ENCODE assay signal across 13 mouse cellular contexts in genomic region chr2:168104375-168105144, GRCm38 (mm10). TPM values are rescaled to one million over a fixed set of nuclear protein-coding genes. Genes with fewer than 3 reads are reported as not detected.
DNase-seq lines count a peak whose midpoint lies in the region; ATAC-seq and TF ChIP-seq lines count a peak whose summit lies in the region.
"Had no signal": no experiment of that assay in that cellular context is flagged by ENCODE, and none has a peak within 500 bp of the region (broad histone marks: within the 10 kb centered on the region; RNA-seq: fewer than 3 reads in every experiment).

No protein-coding gene starts in this region.

- peaks cover 19% of the 10 kb centered on the region for H3K4me1 ChIP-seq in neural tube, embryonic 13.5 days (replicated peaks)
- peaks cover 10% of the 10 kb centered on the region for H3K4me1 ChIP-seq in neural tube, embryonic 15.5 days
- H3K4me1 ChIP-seq in kidney, postnatal 0 days (replicated peaks; ENCODE audit: insufficient read depth, low read length) = no peaks in the 10 kb centered on the region; the same call in 1 of the 2 replicates
- no peaks in the 10 kb centered on the region; the same call in 1 of the 2 replicates for H3K4me1 ChIP-seq in lung, adult 2 months (ENCODE audit: control insufficient read depth, insufficient read depth, low read length)
- H3K4me1 ChIP-seq in forebrain, embryonic 11.5 days (replicated peaks; ENCODE audit: control insufficient read depth, insufficient read depth, low read length) = no peaks in the 10 kb centered on the region

- ATAC-seq in neural tube, embryonic 13.5 days (ENCODE audit: low read depth) = no peak
- ATAC-seq in neural tube, embryonic 15.5 days (ENCODE audit: low FRiP score) = no peak
- ATAC-seq in kidney, postnatal 0 days (replicated peaks; ENCODE audit: low FRiP score, low read depth) = peak; percentile 85
- no peak for ATAC-seq in forebrain, embryonic 11.5 days (replicated peaks; ENCODE audit: low FRiP score)
- ATAC-seq: hindbrain, postnatal 0 days had no signal

- WGBS in neural tube, embryonic 13.5 days = 73% methylated on average over 22 of the region's 22 CpGs
- WGBS in neural tube, embryonic 15.5 days = 69% methylated on average over 22 of the region's 22 CpGs
- 64% methylated on average over 22 of the region's 22 CpGs for WGBS in kidney, postnatal 0 days
- WGBS in lung, adult 2 months = 64% methylated on average over 22 of the region's 22 CpGs
- 84% methylated on average over 22 of the region's 22 CpGs for WGBS in forebrain, embryonic 11.5 days

- no peak for TF ChIP-seq POLR2A in lung, adult 2 months (IDR thresholded peaks at IDR 0.05; ENCODE audit: borderline replicate concordance, extremely low read depth, low read depth, low read length)

- H3K27me3 ChIP-seq in neural tube, embryonic 13.5 days = no peaks in the 10 kb centered on the region
- H3K27me3 ChIP-seq in neural tube, embryonic 15.5 days (replicated peaks) = no peaks in the 10 kb centered on the region
- no peaks in the 10 kb centered on the region for H3K27me3 ChIP-seq in kidney, postnatal 0 days (ENCODE audit: insufficient read depth, low read length)
- no peaks in the 10 kb centered on the region for H3K27me3 ChIP-seq in forebrain, embryonic 11.5 days (ENCODE audit: control insufficient read depth, insufficient read depth, low read length)
- H3K27me3 ChIP-seq: heart, embryonic 12.5 days; limb, embryonic 12.5 days had no signal

- H3K27ac ChIP-seq in neural tube, embryonic 13.5 days (replicated peaks) = 0 out of 2 replicates have a peak overlapping the region, but pooled peaks have one; percentile 9
- H3K27ac ChIP-seq in neural tube, embryonic 15.5 days (replicated peaks) = no peak overlapping the region
- H3K27ac ChIP-seq in kidney, postnatal 0 days = peak overlapping the region; percentile 67
- H3K27ac ChIP-seq in forebrain, embryonic 11.5 days (ENCODE audit: low read depth, low read length) = no peak overlapping the region
- H3K27ac ChIP-seq: hindbrain, postnatal 0 days; limb, embryonic 12.5 days had no signal

- intact Hi-C loops in left cerebral cortex, postnatal 10 days (cut with DNase I) = no loop called here

- no peaks in the 10 kb centered on the region for H3K9me3 ChIP-seq in neural tube, embryonic 13.5 days
- no peaks in the 10 kb centered on the region for H3K9me3 ChIP-seq in neural tube, embryonic 15.5 days (replicated peaks)
- no peaks in the 10 kb centered on the region for H3K9me3 ChIP-seq in kidney, postnatal 0 days (replicated peaks; ENCODE audit: low read length)
- H3K9me3 ChIP-seq in forebrain, embryonic 11.5 days (ENCODE audit: control insufficient read depth, low read length) = no peaks in the 10 kb centered on the region
- H3K9me3 ChIP-seq: heart, embryonic 12.5 days; limb, embryonic 12.5 days had no signal

- peaks cover 8% of the 10 kb centered on the region for H3K36me3 ChIP-seq in neural tube, embryonic 13.5 days
- H3K36me3 ChIP-seq in neural tube, embryonic 15.5 days = peaks cover 5% of the 10 kb centered on the region; the same call in 1 of the 2 replicates
- no peaks in the 10 kb centered on the region for H3K36me3 ChIP-seq in kidney, postnatal 0 days (ENCODE audit: insufficient read depth, low read length)
- H3K36me3 ChIP-seq in forebrain, embryonic 11.5 days (ENCODE audit: control insufficient read depth, insufficient read depth, low read length) = no peaks in the 10 kb centered on the region
- H3K36me3 ChIP-seq: limb, embryonic 12.5 days had no signal

- DNase-seq in kidney, postnatal 0 days (ENCODE audit: low spot score) = peak; percentile 66
- DNase-seq in lung, adult 2 months = peak; percentile 54
- peak; percentile 90 for DNase-seq in yolk sac, embryonic 10.5 days (ENCODE audit: low spot score)
- no peak for DNase-seq in forebrain, embryonic 11.5 days (ENCODE audit: low spot score)
- DNase-seq in adrenal gland, postnatal 4 days (ENCODE audit: low spot score in 2 of 2) = no peak
- no peak for DNase-seq in left cerebral cortex, postnatal 10 days (ENCODE audit: extremely low spot score in 1 of 2, low spot score in 2 of 2)
- DNase-seq: right cerebral cortex, adult 18-20 months; thymus, postnatal 14 days had no signal

- no peak for TF ChIP-seq CTCF in kidney, postnatal 0 days (IDR thresholded peaks at IDR 0.05; ENCODE audit: low read depth)
- TF ChIP-seq CTCF in lung, adult 2 months (IDR thresholded peaks at IDR 0.05; ENCODE audit: insufficient read depth, low read length) = no peak

- H3K4me2 ChIP-seq in neural tube, embryonic 13.5 days = no peak overlapping the region
- no peak overlapping the region for H3K4me2 ChIP-seq in neural tube, embryonic 15.5 days
- no peak overlapping the region for H3K4me2 ChIP-seq in kidney, postnatal 0 days (ENCODE audit: low read length)
- no peak overlapping the region for H3K4me2 ChIP-seq in forebrain, embryonic 11.5 days (ENCODE audit: low read depth, low read length, severe bottlenecking)
- H3K4me2 ChIP-seq: heart, embryonic 12.5 days; limb, embryonic 12.5 days had no signal

- H3K4me3 ChIP-seq in neural tube, embryonic 13.5 days = no peak overlapping the region
- no peak overlapping the region for H3K4me3 ChIP-seq in neural tube, embryonic 15.5 days (replicated peaks)
- H3K4me3 ChIP-seq in kidney, postnatal 0 days (replicated peaks; ENCODE audit: low read depth, low read length) = no peak overlapping the region
- no peak overlapping the region for H3K4me3 ChIP-seq in lung, adult 2 months (replicated peaks; ENCODE audit: extremely low read depth, low read depth, low read length)
- no peak overlapping the region for H3K4me3 ChIP-seq in forebrain, embryonic 11.5 days (ENCODE audit: low read depth, low read length)
- H3K4me3 ChIP-seq: heart, embryonic 12.5 days; limb, embryonic 12.5 days had no signal

- no peak overlapping the region for H3K9ac ChIP-seq in neural tube, embryonic 13.5 days
- no peak overlapping the region for H3K9ac ChIP-seq in neural tube, embryonic 15.5 days (replicated peaks)
- no peak overlapping the region for H3K9ac ChIP-seq in kidney, postnatal 0 days (ENCODE audit: low read depth, low read length)
- no peak overlapping the region for H3K9ac ChIP-seq in forebrain, embryonic 11.5 days (ENCODE audit: low read length)
- H3K9ac ChIP-seq: heart, embryonic 12.5 days; limb, embryonic 12.5 days had no signal

RNA-seq across cellular contexts. Expression of gene Pard6b, which starts 23.8 kb away (rescaled TPM):
- polyA plus RNA-seq in neural tube, embryonic 13.5 days (2015; fragmentation: Nextera tagmentation; extraction: Ambion mirVana) = 7.5 and 9.1 TPM in 2 replicates
- 6.6 and 6.8 TPM in 2 replicates for polyA plus RNA-seq in neural tube, embryonic 15.5 days (2015; fragmentation: Nextera tagmentation; extraction: Ambion mirVana)
- 28.6 and 29.6 TPM in 2 replicates for polyA plus RNA-seq in kidney, postnatal 0 days (2015; fragmentation: Nextera tagmentation; extraction: Ambion mirVana)
- 51.6 and 60.1 TPM in 2 replicates for polyA plus RNA-seq in lung, adult 2 months (2012; rRNA removed)
- 12.4 and 13.7 TPM in 2 replicates for polyA plus RNA-seq in forebrain, embryonic 11.5 days (2014; fragmentation: Nextera tagmentation; extraction: Ambion mirVana)
- 1 to 10 TPM; 2.7 to 9.6 TPM for total RNA-seq in adrenal gland, postnatal 4 days (2021)
- 1 to 10 TPM; 3.3 to 4.6 TPM for total RNA-seq in left cerebral cortex, postnatal 10 days (2021)

Comparison
In these comparisons a context has a peak if more than half of its experiments do, and no peak if none do; other contexts are left out.
1. H3K27ac ChIP-seq: peak in neural tube, embryonic 13.5 days (single experiment) and kidney, postnatal 0 days (single experiment); none in neural tube, embryonic 15.5 days (single experiment) and forebrain, embryonic 11.5 days (single experiment).
2. DNase-seq: peak in kidney, postnatal 0 days (single experiment), lung, adult 2 months (single experiment) and yolk sac, embryonic 10.5 days (single experiment); none in forebrain, embryonic 11.5 days (single experiment), adrenal gland, postnatal 4 days (0 of 2) and left cerebral cortex, postnatal 10 days (0 of 2).